Comparison of ENCODE assay signal across 8 mouse cellular contexts in genomic region chr9:94155581-94155980, GRCm38 (mm10).
"Had no signal": no experiment of that assay in that cellular context is flagged by ENCODE, and none has a peak within 500 bp of the region (broad histone marks: within the 10 kb centered on the region; RNA-seq: fewer than 3 reads in every experiment).

No protein-coding gene starts in this region.

- DNase-seq: kidney, postnatal 10 days; kidney, postnatal 4 days; left cerebral cortex, postnatal 4 days; lung, embryonic 14.5 days; lung, postnatal 14 days; right cerebral cortex, adult 18-20 months; right cerebral cortex, postnatal 25 days; thymus, postnatal 4 days had no signal
